Mouse (Mus musculus): ENCODE measurements around the gene Ston1. TPM values are rescaled to one million over a fixed set of nuclear protein-coding genes. Genes with fewer than 3 reads are reported as not detected.

The Ston1 gene
- polyA plus RNA-seq (2014; fragmentation: Illumina TruSeq; extraction: RNeasy Lipid Tissue Mini Kit (QIAGEN cat#74804); ENCODE audit: low read depth, low replicate concordance): 18.8 TPM

DNA sequence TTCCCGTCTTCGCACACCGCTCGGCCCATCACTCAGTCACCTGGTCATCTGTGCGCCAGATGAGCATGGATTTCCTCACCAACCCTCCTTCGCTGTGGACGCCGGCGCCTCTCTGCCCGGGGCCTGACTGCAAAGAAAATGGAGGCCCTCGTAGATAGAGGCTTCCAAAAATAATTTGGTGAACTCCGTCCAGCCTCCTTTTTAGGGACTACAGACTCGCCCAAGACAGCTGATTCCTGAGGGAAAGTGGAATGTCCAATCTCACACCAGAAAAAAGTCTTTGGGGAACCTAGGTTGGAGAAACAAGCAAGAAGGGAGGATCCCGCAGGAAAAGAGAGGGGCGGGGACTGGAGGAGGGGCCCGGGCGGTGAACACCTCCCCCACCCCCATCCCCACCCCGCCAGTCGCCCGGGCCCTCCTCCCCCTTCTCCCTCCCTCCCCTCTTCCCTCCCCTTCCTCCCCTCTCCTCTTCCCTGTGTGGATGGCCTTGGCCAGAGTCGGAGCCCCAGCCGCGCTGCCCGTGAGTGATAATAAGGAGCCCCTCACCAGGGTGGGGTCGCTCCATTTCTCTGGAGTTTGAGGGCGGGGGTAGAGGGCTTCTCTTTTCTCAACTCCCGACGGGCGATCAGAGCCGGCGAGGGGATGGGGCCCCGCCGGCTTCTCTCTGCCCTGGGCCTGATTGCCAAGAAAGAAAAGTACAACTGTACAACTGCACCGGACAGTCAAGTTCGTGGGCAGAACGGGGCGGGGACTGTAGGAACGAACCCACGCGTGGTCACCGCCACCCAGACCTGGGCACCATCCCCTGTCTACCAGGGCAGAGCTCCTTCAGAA lies at the start of gene Ston1:
Gene Ston1, plus strand, starts transcription at position 463 of the 834 bp plus-strand sequence.

DNA sequence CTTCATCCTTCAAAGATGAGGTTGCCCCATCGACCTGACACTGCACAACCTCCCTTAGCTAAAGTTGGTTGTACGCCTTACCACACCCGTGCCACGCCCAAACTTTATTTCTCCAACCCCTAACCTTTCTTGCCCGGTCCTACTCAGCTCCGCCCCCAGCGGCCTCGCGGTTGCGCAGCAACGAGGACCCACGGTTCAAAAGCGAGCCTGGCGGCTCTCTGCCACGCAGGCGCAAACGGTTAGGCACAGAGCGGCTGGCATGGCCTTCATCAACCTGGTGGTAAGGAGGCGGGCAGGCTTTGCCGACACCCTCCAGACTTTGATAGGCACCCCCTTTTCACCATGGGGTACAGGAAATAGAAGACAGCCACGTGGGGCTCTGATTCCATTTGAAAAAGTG lies 71.0 kb downstream of the Ston1 start, which contains the start of gene Gtf2a1l:
Gene Gtf2a1l, plus strand, starts transcription at position 209 of the 400 bp plus-strand sequence.

Other genes with a start within 250 kb of the Ston1 start
- 7.7 TPM for gene Foxn2, start 157.0 kb upstream of the Ston1 start, polyA plus RNA-seq (2014; fragmentation: Illumina TruSeq; extraction: RNeasy Lipid Tissue Mini Kit (QIAGEN cat#74804); ENCODE audit: low read depth, low replicate concordance)
- 26.7 TPM for gene Ppp1r21, start 67.6 kb upstream of the Ston1 start, polyA plus RNA-seq (2014; fragmentation: Illumina TruSeq; extraction: RNeasy Lipid Tissue Mini Kit (QIAGEN cat#74804); ENCODE audit: low read depth, low replicate concordance)
- 4.7 TPM for gene Gtf2a1l, start 71.0 kb downstream of the Ston1 start, polyA plus RNA-seq (2014; fragmentation: Illumina TruSeq; extraction: RNeasy Lipid Tissue Mini Kit (QIAGEN cat#74804); ENCODE audit: low read depth, low replicate concordance)
- 0.42 TPM for gene Lhcgr, start 194.3 kb downstream of the Ston1 start, polyA plus RNA-seq (2014; fragmentation: Illumina TruSeq; extraction: RNeasy Lipid Tissue Mini Kit (QIAGEN cat#74804); ENCODE audit: low read depth, low replicate concordance)